ENCODE assay signal across 9 mouse cellular contexts in genomic region chrX:70925646-70926045, GRCm38 (mm10).
"Had no signal": no experiment of that assay in that cellular context is flagged by ENCODE, and none has a peak within 500 bp of the region (broad histone marks: within the 10 kb centered on the region; RNA-seq: fewer than 3 reads in every experiment).

No protein-coding gene starts in this region.

- DNase-seq: kidney, adult 2 months; kidney, postnatal 14 days; lung, adult 2 months; lung, postnatal 36 days; spleen, adult 18-20 months; thymus, postnatal 36 days had no signal

- ATAC-seq: intestine, embryonic 16.5 days; lung, postnatal 0 days; midbrain, embryonic 13.5 days had no signal
